Mouse (Mus musculus) olfactory bulb, adult 2 months (tissue): Measurements from ENCODE around the gene Tmem33.

Source experiments
- CTCF ChIP-seq: fragments of 200-500 bp; IDR thresholded peaks from 2 replicates; pipeline ENCODE4 v1.5.1; 2012; ENCODE audit warnings: low read depth, mild to moderate bottlenecking, low read length, moderate library complexity; ENCODE audit not compliant: insufficient read depth
- POLR2A ChIP-seq: fragments of 200-500 bp; IDR thresholded peaks from 2 replicates; pipeline ENCODE4 v1.6.1; 2012; ENCODE audit warnings: mild to moderate bottlenecking, low read depth, low read length, moderate library complexity; ENCODE audit not compliant: insufficient read depth

GRCm38 (mm10) chr5:67227261-67227660 lies 33.1 kb upstream of the Tmem33 start:
- TF ChIP-seq POLR2A, result no peak
- TF ChIP-seq CTCF, result no peak
